Mouse (Mus musculus) gastrocnemius, adult 18-20 months (tissue): Measurements from ENCODE around the gene Ttc8. TPM values are rescaled to one million over a fixed set of nuclear protein-coding genes. Genes with fewer than 3 reads are reported as not detected.
"Not testable (repeated sequence)": the region's sequence is repeated elsewhere in the genome, so short reads cannot be mapped to it uniquely, and the experiment has no call there.

Experiments used
- DNase-seq: peaks from one replicate; pipeline ENCODE4 v3.0.0; 2021; ENCODE audit warnings: low spot score
- long read RNA-seq, 2 experiments: library from polyadenylated mRNA; stranded (forward); transcript quantifications; one replicate each; pipeline ENCODE4 v2.0.0; 2021
- total RNA-seq, 2 experiments: library from RNA; stranded (reverse); gene quantifications; 2 replicates each; pipeline ENCODE4 v1.2.3; 2021

Gene Ttc8
- 1 to 10 TPM; 5.2 to 6.1 TPM for total RNA-seq
- long read RNA-seq, experiment 1, partial matches to known transcripts: 2 of 4 reads
- long read RNA-seq, experiment 1, other reads (novel, unspliced or antisense): 1 of 4 reads
- long read RNA-seq, experiment 2, partial matches to known transcripts: 0 of 4 reads
- long read RNA-seq, experiment 2, other reads (novel, unspliced or antisense): 0 of 4 reads

- DNase-seq: peak; percentile 83
Observed at GRCm38 (mm10) chr12:98920194-98920991, at the start of gene Ttc8. Ttc8 (plus strand) TSS chr12:98920574.

GRCm38 (mm10) chr12:98872836-98873235 lies 47.5 kb upstream of the Ttc8 start:
- no peak for DNase-seq

GRCm38 (mm10) chr12:98875216-98875615 lies 45.2 kb upstream of the Ttc8 start:
- no peak for DNase-seq

GRCm38 (mm10) chr12:98878693-98879092 lies 41.7 kb upstream of the Ttc8 start:
- no peak for DNase-seq

- no peak for DNase-seq
Observed at GRCm38 (mm10) chr12:98881796-98882195, 38.6 kb upstream of the Ttc8 start.

- DNase-seq: no peak
Observed at GRCm38 (mm10) chr12:98884515-98884914, 35.9 kb upstream of the Ttc8 start.

GRCm38 (mm10) chr12:98896761-98897160 lies 23.6 kb upstream of the Ttc8 start:
- DNase-seq: no peak

- DNase-seq: no peak
Observed at GRCm38 (mm10) chr12:98899676-98900075, 20.7 kb upstream of the Ttc8 start.

GRCm38 (mm10) chr12:98900341-98900880 lies 20.0 kb upstream of the Ttc8 start:
- DNase-seq: peak; percentile 7

- DNase-seq: peak; percentile 71
Observed at GRCm38 (mm10) chr12:98900881-98901801, 19.2 kb upstream of the Ttc8 start, which contains the start of gene Eml5. Eml5 (minus strand) TSS chr12:98901484.

- DNase-seq: no peak
Observed at GRCm38 (mm10) chr12:98905466-98905865, 14.9 kb upstream of the Ttc8 start.

- no peak for DNase-seq
Observed at GRCm38 (mm10) chr12:98910096-98910495, 10.3 kb upstream of the Ttc8 start.

GRCm38 (mm10) chr12:98931174-98931573 lies 10.8 kb downstream of the Ttc8 start:
- DNase-seq: no peak

GRCm38 (mm10) chr12:98932441-98932840 lies 12.1 kb downstream of the Ttc8 start:
- no peak for DNase-seq

GRCm38 (mm10) chr12:98932856-98933255 lies 12.5 kb downstream of the Ttc8 start:
- DNase-seq: no peak

GRCm38 (mm10) chr12:98951295-98951694 lies 30.9 kb downstream of the Ttc8 start:
- not testable (repeated sequence) for DNase-seq

GRCm38 (mm10) chr12:98956951-98957350 lies 36.6 kb downstream of the Ttc8 start:
- no peak for DNase-seq

GRCm38 (mm10) chr12:98957455-98957854 lies 37.1 kb downstream of the Ttc8 start:
- DNase-seq: no peak

GRCm38 (mm10) chr12:98961008-98961407 lies 40.6 kb downstream of the Ttc8 start:
- DNase-seq: no peak

- no peak for DNase-seq
Observed at GRCm38 (mm10) chr12:98961415-98961814, 41.0 kb downstream of the Ttc8 start.

GRCm38 (mm10) chr12:98965441-98966135 lies 45.2 kb downstream of the Ttc8 start:
- no peak for DNase-seq
